ENCODE assay signal across 22 mouse cellular contexts in the genomic region with DNA sequence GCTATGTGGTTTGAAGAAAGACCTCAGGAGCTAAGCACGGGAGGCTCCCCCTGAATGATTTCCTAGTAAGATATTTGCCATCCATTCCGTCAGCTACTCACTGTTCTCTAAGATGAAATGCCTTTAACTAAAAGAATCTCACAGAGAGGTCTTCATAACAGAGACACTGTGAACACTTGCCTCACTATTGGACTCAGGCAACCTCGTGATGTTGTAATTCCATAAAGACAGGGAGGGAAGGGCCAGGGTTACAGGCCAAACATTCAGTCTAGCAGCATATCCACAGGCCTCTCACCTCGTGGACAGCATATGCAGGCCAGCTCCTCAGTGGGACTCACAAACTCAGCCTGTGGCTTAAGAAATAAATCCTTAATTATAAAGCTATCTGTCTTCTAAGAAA. TPM values are rescaled to one million over a fixed set of nuclear protein-coding genes. Genes with fewer than 3 reads are reported as not detected.
"Had no signal": no experiment of that assay in that cellular context is flagged by ENCODE, and none has a peak within 500 bp of the region (broad histone marks: within the 10 kb centered on the region; RNA-seq: fewer than 3 reads in every experiment).

No protein-coding gene starts in this region.

- ATAC-seq: liver, postnatal 0 days; lung, postnatal 0 days; midbrain, embryonic 15.5 days had no signal

- H3K4me3 ChIP-seq: layer of hippocampus, adult 2 months; limb, embryonic 12.5 days; limb, embryonic 15.5 days; midbrain, embryonic 15.5 days; myocyte; neural tube, embryonic 13.5 days had no signal

- H3K27ac ChIP-seq: kidney, postnatal 0 days; layer of hippocampus, adult 2 months; limb, embryonic 12.5 days; limb, embryonic 15.5 days; liver, embryonic 14.5 days; macrophage; midbrain, embryonic 15.5 days; neural tube, embryonic 13.5 days had no signal

- DNase-seq: kidney, adult 2 months; kidney, postnatal 25 days; layer of hippocampus, adult 9-11 months; left cerebral cortex, postnatal 4 days; liver, postnatal 0 days; lung, embryonic 14.5 days; retina, postnatal 1 day; right cerebral cortex, postnatal 25 days; thymus, adult 18-20 months; thymus, postnatal 36 days had no signal

RNA-seq across cellular contexts. Expression of gene Lama4, which starts 52.7 kb away (rescaled TPM):
- total RNA-seq: monocyte, adult 5-6 weeks; neutrophil, adult 5-6 weeks had no signal
